Mouse (Mus musculus) embryonic facial prominence, embryonic 15.5 days (tissue): ENCODE results near the gene Btrc. TPM values are rescaled to one million over a fixed set of nuclear protein-coding genes. Genes with fewer than 3 reads are reported as not detected.
"Not testable (repeated sequence)": the region's sequence is repeated elsewhere in the genome, so short reads cannot be mapped to it uniquely, and the experiment has no call there.

Experiments
- ATAC-seq: fragments of 200-750 bp; cut with Nextera tagmentation; 2 replicates; pipeline ENCODE4 v1.8.0; 2017; ENCODE audit warnings: low read depth, moderate TSS enrichment; ENCODE audit not compliant: insufficient number of reproducible peaks, low FRiP score, low TSS enrichment
- H3K27ac ChIP-seq: fragments of 300-500 bp; sonication (generic); replicated peaks from 2 replicates; pipeline ENCODE4 v1.5.1; 2015; ENCODE audit warnings: mild to moderate bottlenecking, inconsistent platforms
- H3K27me3 ChIP-seq: fragments of 300-500 bp; sonication (generic); 2 replicates; pipeline ENCODE4 v1.6.1; 2015; ENCODE audit warnings: inconsistent platforms
- H3K36me3 ChIP-seq: fragments of 300-500 bp; sonication (generic); 2 replicates; pipeline ENCODE4 v1.6.1; 2015; ENCODE audit warnings: mild to moderate bottlenecking, inconsistent platforms
- H3K4me1 ChIP-seq: fragments of 300-500 bp; sonication (generic); 2 replicates; pipeline ENCODE4 v1.6.1; 2015; ENCODE audit warnings: inconsistent platforms
- H3K4me2 ChIP-seq: fragments of 300-500 bp; sonication (generic); replicated peaks from 2 replicates; pipeline ENCODE4 v1.6.1; 2015; ENCODE audit warnings: mild to moderate bottlenecking, inconsistent platforms
- H3K4me3 ChIP-seq: fragments of 300-500 bp; sonication (generic); replicated peaks from 2 replicates; pipeline ENCODE4 v1.5.1; 2015; ENCODE audit warnings: mild to moderate bottlenecking, inconsistent platforms
- H3K9ac ChIP-seq: fragments of 300-500 bp; sonication (generic); 2 replicates; pipeline ENCODE4 v1.6.1; 2015; ENCODE audit warnings: inconsistent platforms
- H3K9me3 ChIP-seq: fragments of 300-500 bp; sonication (generic); replicated peaks from 2 replicates; pipeline ENCODE4 v1.6.1; 2016; ENCODE audit warnings: inconsistent platforms
- WGBS: fragments of 180-500 bp; shearing (Covaris S2); methylation state at CpG from one replicate; pipeline ENCODE4 v1.1.7; 2015; 5-methylcytosine and 5-hydroxymethylcytosine counted together
- polyA plus RNA-seq: library from polyadenylated mRNA; unstranded; fragments of >200 nt; fragmentation: Nextera tagmentation; extraction: Ambion mirVana; gene quantifications from 2 replicates; pipeline ENCODE4 v1.2.1, GENCODE M21; 2015

Gene Btrc
- polyA plus RNA-seq, 1 experiment from 2014 or later: 48.4 TPM

DNA sequence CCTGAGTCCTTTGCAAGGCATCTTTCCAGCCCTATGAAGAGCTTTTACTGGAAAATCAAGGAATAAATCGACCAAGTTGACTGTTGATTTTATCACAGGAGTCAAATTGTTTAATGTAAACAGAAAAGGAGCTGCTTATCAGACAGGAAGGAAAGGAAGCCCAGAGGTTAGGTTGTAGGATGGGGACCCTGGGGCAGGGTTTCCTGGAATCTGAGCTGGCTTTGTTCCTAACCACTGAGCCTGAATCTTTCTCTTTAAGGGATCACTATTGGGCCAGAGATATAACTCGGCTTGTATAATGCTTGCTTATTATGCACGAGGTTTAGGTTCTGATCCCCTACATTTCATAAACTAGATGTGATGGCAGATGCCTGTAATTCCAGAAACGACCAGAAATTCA, 64.6 kb downstream of the Btrc start:
- WGBS: 60% methylated on average over 4 of the region's 4 CpGs
- Histone ChIP-seq H3K4me2 (no peak overlapping the region), H3K27ac (no peak overlapping the region), H3K36me3 (no peaks in the 10 kb centered on the region; the same call in 1 of the 2 replicates), H3K9me3 (no peaks in the 10 kb centered on the region), H3K4me3 (no peak overlapping the region), H3K4me1 (no peaks in the 10 kb centered on the region), H3K9ac (no peak overlapping the region), H3K27me3 (no peaks in the 10 kb centered on the region)
- ATAC-seq: no peak

DNA sequence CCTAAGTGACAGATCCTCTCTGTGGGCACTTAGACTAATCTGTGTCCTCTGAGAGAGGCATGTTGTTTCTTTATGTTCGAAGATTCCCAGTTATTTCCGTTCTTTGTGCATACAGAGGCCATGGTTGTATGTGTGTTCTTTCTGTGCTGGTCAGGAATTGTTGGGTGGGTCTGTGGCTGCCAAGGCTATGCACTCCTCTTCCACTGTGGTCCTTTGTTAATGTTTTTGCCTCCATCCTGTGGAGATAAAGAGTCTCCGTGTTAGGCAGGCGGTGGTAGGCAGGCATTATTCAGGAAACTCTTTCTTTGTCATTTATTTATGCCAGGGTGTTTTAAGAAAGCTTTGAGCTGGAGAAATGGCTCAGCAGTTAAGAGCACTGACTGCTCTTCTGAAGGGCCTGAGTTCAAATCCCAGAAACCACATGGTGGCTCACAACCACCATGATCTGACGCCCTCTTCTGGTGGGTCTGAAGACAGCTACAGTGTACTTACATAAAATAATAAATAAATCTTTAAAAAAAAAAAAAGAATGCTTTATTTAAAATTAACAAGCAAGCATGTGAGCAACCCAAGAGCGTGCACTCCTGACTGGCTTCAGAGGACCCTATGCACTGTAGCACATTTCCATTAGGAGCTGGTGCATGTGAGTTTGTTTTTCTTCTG, 67.6 kb downstream of the Btrc start:
- Histone ChIP-seq H3K9ac (no peak overlapping the region), H3K4me3 (no peak overlapping the region), H3K4me1 (no peaks in the 10 kb centered on the region), H3K4me2 (no peak overlapping the region), H3K9me3 (no peaks in the 10 kb centered on the region), H3K27me3 (no peaks in the 10 kb centered on the region), H3K36me3 (no peaks in the 10 kb centered on the region), H3K27ac (no peak overlapping the region)
- ATAC-seq: no peak
- WGBS: 85% methylated on average over 6 of the region's 6 CpGs

DNA sequence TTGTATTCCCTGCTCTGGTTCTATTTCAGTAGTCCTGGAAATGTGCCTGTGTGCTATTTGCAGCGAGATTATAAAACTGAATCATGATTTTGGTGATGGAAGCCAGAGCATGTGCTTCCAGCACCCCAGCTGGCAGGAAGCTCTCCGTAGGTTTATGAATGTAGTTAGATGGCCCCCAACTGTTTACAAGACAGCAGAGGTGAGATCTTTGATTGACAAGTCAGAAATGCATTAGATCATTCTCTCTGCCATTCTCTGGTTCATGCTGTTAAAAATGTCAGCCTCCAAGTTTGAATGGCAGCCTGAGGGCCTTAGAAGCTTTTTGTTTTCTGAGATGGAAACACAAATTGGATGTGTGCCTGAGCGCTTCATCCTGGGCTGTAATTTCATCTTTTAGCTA, 68.8 kb downstream of the Btrc start:
- Histone ChIP-seq H3K27me3 (no peaks in the 10 kb centered on the region), H3K36me3 (no peaks in the 10 kb centered on the region), H3K9me3 (no peaks in the 10 kb centered on the region), H3K27ac (no peak overlapping the region), H3K9ac (no peak overlapping the region), H3K4me1 (no peaks in the 10 kb centered on the region), H3K4me3 (no peak overlapping the region), H3K4me2 (no peak overlapping the region)
- no peak for ATAC-seq
- 63% methylated on average over 3 of the region's 3 CpGs for WGBS

DNA sequence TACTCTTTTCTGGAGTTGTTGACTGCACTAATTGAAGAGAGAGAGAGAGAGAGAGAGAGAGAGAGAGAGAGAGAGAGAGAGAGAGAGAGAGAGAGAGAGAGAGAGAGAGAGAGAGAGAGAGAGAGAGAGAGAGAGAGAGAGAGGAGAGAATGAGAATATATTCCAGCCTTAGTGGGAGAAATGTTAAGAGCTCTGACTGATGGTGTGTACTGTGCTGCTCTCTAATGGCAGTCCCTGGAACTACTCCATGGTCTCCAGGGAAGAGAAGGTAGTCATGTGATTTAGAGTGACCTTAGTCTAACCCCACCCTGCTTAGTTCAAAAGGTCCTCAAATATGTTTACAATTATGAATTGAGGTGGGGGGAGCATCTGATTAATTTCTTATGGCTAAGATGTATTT, 72.5 kb downstream of the Btrc start:
- not testable (repeated sequence) for H3K4me3 ChIP-seq, H3K9me3 ChIP-seq, H3K4me2 ChIP-seq, H3K4me1 ChIP-seq, H3K36me3 ChIP-seq, H3K27ac ChIP-seq, H3K27me3 ChIP-seq, ATAC-seq, H3K9ac ChIP-seq

DNA sequence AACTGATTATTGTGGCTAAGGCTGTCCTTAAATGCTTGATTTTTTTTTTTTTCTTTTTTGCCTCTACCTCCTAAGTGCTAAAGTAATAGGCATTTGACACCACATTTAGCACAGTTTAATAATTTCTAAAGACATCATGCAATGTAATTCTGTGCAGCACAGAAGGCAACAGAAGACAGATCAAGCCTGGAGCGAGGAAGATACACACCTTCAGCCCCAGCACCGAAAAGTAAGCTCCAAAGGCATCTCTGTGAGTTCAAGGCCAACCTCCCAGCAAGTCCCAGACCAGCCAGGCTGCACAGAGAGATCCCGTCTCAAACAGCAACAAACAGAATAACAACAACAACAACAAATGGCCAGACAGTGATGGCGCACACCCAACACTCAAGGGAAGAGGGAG, 73.6 kb downstream of the Btrc start:
- 85% methylated on average over 4 of the region's 4 CpGs for WGBS
- Histone ChIP-seq H3K27ac (no peak overlapping the region), H3K4me2 (no peak overlapping the region), H3K9ac (no peak overlapping the region), H3K4me3 (no peak overlapping the region), H3K36me3 (no peaks in the 10 kb centered on the region), H3K9me3 (no peaks in the 10 kb centered on the region), H3K27me3 (no peaks in the 10 kb centered on the region), H3K4me1 (peaks cover 3% of the 10 kb centered on the region; the same call in 1 of the 2 replicates)
- ATAC-seq: no peak

DNA sequence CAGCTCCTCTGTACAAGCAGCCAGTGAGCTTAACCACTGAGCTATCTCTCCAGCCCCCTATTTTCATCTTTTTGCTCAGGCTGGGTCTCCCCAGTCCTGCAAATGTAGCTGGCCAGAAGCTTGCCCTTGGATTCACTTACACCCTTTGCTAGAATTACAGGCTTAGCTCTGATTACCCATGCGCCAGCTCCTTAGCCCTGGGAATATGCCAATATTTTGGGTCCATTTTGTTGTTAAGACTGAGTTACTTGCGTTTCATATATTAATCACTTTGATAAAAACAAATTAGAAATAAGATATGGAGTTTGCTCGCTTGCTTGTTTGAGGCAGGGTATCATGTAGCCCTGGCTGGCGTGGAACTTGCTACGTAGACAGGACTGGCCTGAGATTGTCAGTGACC, 74.7 kb downstream of the Btrc start:
- Histone ChIP-seq H3K36me3 (no peaks in the 10 kb centered on the region), H3K4me2 (no peak overlapping the region), H3K4me1 (peaks cover 3% of the 10 kb centered on the region; the same call in 1 of the 2 replicates), H3K9me3 (no peaks in the 10 kb centered on the region), H3K4me3 (no peak overlapping the region), H3K27ac (no peak overlapping the region), H3K27me3 (no peaks in the 10 kb centered on the region), H3K9ac (no peak overlapping the region)
- 92% methylated on average over 5 of the region's 5 CpGs for WGBS
- ATAC-seq: no peak

DNA sequence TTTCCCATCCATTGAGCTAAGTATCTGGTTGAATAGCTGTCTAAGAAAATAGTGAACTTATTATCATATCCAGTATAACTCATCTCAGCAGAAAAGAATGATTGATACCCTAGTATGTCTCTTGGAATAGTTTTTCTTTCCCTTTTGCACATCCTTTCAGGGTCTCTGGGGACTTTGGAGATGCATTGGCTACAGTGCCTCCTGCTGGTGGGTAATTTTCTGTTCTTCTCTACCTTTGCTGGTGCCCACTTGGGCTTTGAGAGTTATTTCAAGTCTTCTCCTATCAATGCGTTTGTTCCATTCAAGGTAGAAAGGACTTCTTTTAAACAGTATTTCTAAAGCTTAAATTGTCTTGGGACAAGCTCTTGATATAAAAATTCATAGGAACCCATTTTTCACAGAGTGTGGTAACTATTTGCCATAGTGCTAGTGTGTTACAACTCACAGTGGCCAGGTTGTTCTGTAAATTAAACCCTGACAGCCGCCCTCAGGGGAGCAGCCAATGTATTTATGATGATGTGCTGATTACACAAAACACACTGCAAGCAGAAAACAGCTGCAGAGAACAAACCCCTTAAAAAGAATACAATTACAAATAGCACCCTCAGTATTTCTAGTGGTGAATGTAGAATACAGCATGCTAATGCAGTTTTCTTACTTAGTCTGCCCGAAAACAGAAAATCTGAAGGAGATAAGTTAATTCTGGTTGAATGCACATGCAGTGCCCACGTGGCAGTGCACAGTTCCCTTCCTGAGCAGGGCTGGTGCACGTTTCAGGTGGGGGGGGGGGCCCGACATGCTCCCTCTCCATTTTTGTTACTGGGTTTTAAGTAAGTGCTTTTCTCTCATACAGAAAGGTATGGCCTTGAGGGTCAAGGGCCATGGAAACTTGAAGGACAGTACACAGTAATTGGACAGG, 75.7 kb downstream of the Btrc start:
- Histone ChIP-seq H3K4me1 (peaks cover 3% of the 10 kb centered on the region; the same call in 1 of the 2 replicates), H3K36me3 (no peaks in the 10 kb centered on the region), H3K4me2 (no peak overlapping the region), H3K4me3 (no peak overlapping the region), H3K27ac (no peak overlapping the region), H3K9me3 (no peaks in the 10 kb centered on the region), H3K9ac (no peak overlapping the region), H3K27me3 (no peaks in the 10 kb centered on the region)
- ATAC-seq: no peak
- 61% methylated on average over 6 of the region's 6 CpGs for WGBS

DNA sequence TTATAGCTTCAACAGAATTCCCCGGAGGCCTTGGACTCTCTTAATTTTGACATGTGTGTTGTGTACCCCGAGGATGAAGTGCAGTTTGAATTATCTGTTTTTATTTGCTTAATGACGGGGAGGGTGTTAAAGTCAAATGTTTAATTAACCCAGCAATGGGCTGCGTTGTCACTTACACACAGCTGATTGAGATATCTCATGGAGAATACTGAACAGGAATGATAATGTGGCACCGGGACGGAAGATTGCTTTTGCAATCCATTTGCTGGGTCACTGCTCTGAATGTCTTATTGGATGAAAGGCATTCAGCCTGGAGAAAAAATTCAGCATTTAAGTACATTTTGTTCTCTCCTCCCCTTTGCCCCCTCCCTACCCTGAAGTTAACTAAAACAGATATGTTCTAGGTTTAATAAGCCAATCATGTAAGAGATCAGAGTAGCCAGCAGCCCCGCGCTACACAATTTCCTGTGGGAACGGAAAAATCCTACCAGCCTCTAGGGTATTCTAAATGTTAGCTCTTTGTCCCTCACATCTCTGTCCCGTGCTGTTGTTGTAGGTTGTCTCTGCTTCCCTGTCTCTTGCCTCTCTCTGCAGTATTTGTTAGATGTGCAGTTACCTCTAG, 77.1 kb downstream of the Btrc start:
- peaks cover 3% of the 10 kb centered on the region; the same call in 1 of the 2 replicates for H3K4me1 ChIP-seq
- no peak for ATAC-seq
- no peaks in the 10 kb centered on the region for H3K9me3 ChIP-seq
- no peaks in the 10 kb centered on the region for H3K36me3 ChIP-seq
- 50% methylated on average over 10 of the region's 10 CpGs for whole genome bisulfite sequencing
- no peak overlapping the region for H3K9ac ChIP-seq
- H3K4me2 ChIP-seq: no peak overlapping the region
- H3K27ac ChIP-seq: no peak overlapping the region
- no peaks in the 10 kb centered on the region for H3K27me3 ChIP-seq
- no peak overlapping the region for H3K4me3 ChIP-seq

DNA sequence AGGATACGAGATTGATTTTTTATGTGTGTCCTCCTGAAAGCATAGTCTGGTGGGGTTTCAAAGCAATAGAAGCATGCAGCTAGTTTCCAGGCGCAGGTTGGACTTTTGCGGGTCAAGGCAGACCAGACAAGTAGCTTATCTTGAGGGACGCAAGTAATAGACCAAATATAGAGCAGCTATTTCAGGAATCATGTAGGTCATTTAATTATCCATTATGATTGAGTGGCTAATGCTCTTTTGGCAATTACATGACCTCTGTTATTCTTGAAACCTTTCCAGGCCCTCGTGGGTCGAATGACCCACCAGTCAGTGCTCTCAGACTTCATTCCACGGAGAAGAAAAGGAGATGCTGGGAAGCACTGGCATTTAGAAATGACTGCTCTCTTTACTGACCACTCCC, 78.2 kb downstream of the Btrc start:
- ATAC-seq: no peak
- Histone ChIP-seq H3K4me3 (no peak overlapping the region), H3K9me3 (no peaks in the 10 kb centered on the region), H3K4me1 (peaks cover 8% of the 10 kb centered on the region; the same call in 1 of the 2 replicates), H3K4me2 (no peak overlapping the region), H3K27ac (no peak overlapping the region), H3K9ac (no peak overlapping the region), H3K36me3 (no peaks in the 10 kb centered on the region), H3K27me3 (no peaks in the 10 kb centered on the region)
- WGBS: 63% methylated on average over 7 of the region's 7 CpGs

DNA sequence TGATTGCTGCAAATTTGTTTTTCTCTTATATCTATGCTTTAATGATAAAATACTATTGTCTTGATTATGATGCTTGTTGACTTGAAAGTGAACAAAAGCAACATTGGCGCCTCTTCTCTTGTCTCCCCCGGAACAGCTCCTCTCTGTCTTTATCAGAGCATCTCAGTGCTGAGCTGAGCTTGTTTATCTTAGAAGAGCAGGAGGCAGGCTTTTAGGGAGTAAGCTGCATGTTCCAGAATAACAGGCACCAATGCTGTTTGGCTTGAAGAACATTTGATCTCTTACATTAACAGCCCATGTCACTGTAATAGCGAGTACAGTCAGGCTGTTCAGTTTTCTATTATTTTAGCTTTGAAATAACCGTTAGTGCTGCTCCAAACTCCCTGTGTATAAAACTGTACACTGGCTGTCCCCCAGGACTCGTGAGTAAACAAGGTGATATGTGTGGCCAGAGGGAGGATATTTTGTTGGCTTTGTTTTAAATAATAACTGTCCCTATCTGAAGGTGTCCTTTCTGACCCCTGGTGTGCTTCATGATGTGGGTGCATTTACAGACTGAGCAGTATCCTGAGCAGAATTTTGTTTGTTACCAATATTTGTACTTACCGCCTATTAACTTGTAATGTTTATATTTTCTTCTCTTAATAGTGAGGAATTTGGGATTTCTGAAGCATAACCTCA, 81.9 kb downstream of the Btrc start:
- Histone ChIP-seq H3K4me1 (peaks cover 15% of the 10 kb centered on the region), H3K27ac (no peak overlapping the region), H3K4me3 (no peak overlapping the region), H3K9me3 (no peaks in the 10 kb centered on the region), H3K4me2 (no peak overlapping the region), H3K36me3 (no peaks in the 10 kb centered on the region), H3K9ac (no peak overlapping the region), H3K27me3 (no peaks in the 10 kb centered on the region)
- ATAC-seq: no peak
- WGBS: 63% methylated on average over 6 of the region's 6 CpGs

DNA sequence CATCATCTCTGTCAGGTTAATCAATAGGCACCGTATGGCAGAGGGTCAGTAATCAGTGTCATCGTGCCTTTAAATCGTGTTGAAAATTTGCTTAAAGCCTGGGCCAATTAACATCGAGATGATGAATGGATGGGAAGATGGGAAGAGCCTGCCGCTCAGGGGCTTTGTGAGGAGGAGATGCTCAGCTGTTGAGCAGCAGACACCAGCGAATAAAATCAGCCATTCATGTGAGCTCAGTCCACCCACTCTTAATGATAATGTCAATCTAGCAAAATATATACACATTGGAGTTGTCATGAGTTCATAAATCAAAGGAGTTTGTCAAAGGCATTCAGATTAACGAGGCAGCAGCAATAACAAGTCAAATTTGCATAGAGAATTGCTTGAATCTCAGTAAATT, 83.1 kb downstream of the Btrc start:
- Histone ChIP-seq H3K9ac (no peak overlapping the region), H3K9me3 (no peaks in the 10 kb centered on the region), H3K4me2 (no peak overlapping the region), H3K27me3 (no peaks in the 10 kb centered on the region), H3K4me1 (peaks cover 11% of the 10 kb centered on the region), H3K36me3 (no peaks in the 10 kb centered on the region), H3K4me3 (no peak overlapping the region), H3K27ac (no peak overlapping the region)
- no peak for ATAC-seq
- WGBS: 56% methylated on average over 7 of the region's 7 CpGs
